Mouse (Mus musculus) MN1 (cell line): Measurements from ENCODE around the gene Sfta2.
A peak's percentile ranks its signal among the peaks of the same experiment; 100 is the strongest.

Source experiments
- DNase-seq: peaks from one replicate; pipeline ENCODE4 v3.0.0-alpha.2; 2016; ENCODE audit warnings: low spot score

The Sfta2 gene

DNA sequence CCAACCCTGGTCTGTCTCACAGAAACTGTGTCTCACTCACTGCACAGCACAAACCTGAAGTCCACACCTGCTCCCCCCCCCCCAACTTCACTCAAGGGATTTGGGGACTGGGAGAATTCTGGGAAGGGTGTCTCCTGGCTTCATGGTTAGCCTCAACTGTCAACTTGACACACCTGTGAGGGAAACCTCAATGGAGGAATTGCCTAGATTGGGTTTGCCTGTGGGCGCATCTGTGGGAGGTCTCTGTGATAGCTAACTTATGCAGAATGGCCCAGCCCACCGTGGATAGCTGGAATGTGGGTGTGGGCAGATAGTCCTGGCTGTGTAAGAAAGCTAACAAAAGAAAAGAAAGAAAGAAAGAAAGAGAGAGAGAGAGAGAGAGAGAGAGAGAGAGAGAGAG is at the start of gene Sfta2:
Sfta2 (plus strand) TSS at position 301 of the 400 bp plus-strand sequence.
- DNase-seq = no peak

DNA sequence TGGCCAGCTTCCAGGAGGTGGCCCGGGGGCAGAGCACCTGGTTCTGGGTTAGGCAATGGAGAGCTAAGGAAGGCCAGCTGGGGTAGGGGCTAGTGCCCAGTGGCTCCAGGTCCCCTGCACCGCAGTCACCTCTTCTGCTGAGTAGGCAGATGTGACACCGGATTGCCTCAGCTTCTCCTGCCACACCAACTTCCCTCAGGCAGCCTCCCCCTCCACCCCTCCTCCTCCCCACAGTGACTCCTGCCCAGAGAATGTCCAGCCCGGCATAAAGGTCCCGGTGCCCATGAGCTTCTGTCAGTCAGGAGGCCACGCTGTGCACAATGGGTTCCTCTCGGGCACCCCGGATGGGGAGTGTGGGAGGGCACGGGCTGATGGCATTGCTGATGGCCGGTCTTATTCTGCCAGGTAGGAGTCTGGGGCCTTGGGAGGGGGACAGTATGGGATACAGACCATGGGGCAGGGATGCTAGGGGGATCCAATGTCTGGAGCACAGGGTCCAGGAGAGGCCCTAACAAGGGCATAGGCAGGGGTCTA is 49.4 kb upstream of the Sfta2 start, which contains the start of gene Cdsn:
Cdsn (plus strand) TSS at position 248 of the 534 bp plus-strand sequence.
- DNase-seq = peak; percentile 73

DNA sequence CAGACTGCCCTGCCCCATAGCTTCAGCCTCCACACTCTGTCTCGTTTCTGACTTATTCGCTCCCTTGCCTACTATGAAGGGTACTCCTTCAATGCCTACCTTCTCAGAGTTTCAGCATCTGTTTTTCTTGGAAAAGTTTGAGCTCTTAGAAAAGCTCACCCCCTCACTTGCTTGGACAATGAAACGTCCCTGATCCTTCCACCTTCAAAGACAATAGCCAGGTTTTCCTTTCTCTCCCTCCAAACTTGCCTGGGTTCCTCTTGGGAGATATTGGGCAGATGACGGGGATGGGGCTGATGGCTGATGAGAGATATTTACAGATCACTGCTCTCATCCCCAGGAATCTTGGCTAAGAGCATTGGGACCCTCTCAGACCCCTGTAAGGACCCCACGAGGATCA is 47.0 kb upstream of the Sfta2 start:
- no peak for DNase-seq

DNA sequence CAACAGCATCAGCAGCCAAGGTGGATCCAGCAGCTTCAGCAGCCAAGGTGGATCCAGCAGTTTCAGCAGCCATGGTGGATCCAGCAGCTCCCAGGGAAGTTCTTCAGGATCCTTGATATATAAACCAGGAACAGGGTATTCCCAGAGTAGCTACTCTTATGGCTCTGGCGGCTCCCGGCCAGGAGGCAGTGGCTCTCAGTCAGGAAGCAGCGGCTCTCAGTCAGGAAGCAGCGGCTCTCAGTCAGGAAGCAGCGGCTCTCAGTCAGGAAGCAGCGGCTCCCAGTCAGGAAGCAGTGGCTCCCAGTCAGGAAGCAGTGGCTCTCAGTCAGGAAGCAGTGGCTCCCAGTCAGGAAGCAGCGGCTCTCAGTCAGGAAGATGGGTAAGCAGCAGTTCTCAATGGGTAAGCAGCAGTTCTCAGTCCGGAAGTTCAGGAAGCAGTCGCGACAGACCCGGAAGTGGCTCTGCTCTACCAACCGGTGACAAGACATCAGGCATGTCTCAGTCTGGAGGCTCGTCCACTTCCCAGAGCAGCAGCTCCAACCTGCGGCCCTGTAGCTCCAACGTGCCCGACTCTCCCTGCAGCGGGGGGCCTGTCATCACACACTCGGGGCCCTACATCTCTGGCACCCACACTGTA is 46.5 kb upstream of the Sfta2 start:
- DNase-seq = no peak

DNA sequence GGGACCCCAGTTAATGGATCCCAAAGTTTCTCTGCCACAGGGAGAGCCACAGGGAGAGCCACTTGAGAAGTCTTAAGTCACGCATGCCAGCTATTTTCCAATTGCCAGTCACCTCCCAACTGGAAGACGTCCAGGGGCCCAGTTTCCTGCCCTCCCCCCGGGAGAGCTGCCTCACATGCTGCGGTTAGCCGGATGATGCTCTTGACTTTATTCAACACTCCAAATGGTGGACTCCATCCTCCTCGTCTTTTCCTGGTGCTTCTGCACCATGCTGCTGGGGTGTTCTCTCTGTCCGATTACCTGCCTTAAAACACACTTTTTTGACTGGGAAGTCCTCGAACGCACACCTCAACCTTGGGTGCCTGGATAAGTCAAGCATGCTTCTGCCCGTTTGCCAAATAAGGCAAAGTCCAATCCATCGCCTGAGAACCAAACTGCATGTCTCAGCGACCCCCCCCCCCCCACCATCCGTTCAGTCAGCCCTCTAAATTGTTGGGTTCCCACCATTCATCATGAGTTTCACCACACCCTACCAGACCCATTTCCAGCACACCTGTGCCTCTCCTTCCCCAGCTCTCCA is 45.1 kb upstream of the Sfta2 start:
- no peak for DNase-seq

DNA sequence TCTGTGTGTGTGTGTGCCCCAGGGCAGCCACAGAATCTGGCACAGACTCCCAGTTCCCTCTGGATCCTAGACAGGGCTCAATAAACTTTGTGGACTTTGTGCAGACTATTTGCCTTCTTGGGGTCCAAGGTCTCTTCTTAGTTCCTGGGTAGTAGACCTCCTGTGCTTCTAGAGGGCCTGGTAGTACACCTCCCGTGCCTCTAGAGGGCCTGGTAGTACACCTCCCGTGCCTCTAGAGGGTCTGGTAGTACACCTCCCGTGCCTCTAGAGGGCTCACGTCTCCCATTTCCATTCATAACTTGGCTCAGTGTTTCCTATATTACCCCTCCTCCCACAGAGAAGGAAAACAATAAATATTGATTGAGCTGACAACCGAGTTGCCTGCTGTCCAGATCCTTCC is 44.5 kb upstream of the Sfta2 start:
- peak; percentile 85 for DNase-seq

DNA sequence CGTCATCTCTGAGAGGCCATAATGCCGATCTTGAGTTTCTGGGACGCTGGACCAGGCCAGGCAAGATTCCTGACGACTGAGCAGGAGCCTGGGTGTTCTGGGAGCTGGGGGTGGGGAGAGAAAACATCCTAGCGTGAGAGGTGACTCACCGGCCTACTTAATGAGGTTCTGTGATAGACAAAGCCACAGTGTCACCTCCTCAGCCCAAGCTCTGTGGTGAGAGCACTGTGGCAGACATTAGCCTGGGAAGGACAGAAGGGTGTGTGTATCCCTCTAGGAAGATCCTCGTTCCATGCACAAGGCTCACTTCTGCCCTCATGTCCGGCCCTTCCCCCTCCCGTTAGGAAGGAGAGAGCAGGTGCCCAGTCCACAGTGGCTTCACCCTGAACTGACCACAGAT is 44.0 kb upstream of the Sfta2 start:
- DNase-seq = peak; percentile 83

DNA sequence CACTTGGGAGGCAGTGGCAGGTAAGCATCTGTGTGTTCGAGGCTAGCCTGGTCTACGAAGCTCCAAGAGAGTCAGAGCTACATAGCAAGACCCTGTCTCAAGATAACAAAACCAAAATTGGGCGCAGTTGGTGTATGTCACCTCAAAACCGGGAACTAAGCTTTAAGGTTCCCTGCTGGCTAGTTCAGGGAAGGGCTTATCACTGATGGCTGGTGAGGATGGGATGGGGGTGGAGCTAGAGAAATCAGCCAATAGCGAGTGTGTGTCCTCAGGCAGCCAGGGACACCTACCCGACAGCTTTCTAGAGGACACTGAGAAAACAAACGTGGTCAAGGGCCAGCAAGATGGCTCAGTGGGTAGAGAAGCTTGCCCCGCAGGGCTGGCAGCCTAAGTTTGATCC is 43.1 kb upstream of the Sfta2 start:
- no peak for DNase-seq

DNA sequence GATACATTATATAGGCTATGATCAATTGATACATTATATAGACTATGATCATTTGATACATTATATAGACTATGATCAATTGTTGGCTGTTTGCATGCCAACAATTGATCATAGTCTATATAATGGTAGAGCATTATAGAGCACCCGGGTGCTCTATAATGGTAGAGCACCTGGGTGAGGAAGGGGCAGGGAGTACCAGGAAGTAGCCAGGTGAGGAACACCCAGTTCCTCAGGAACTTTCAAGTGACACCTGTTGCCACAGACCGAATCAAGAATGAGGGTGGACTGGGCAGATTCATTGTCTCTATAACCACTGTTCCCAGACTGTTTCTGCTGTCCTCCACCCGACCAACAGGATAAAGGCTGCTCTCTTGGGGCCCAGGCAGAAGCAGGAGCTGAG is 34.2 kb upstream of the Sfta2 start, which contains the start of gene 2300002M23Rik:
2300002M23Rik (plus strand) TSS at position 301 of the 400 bp plus-strand sequence.
- no peak for DNase-seq

DNA sequence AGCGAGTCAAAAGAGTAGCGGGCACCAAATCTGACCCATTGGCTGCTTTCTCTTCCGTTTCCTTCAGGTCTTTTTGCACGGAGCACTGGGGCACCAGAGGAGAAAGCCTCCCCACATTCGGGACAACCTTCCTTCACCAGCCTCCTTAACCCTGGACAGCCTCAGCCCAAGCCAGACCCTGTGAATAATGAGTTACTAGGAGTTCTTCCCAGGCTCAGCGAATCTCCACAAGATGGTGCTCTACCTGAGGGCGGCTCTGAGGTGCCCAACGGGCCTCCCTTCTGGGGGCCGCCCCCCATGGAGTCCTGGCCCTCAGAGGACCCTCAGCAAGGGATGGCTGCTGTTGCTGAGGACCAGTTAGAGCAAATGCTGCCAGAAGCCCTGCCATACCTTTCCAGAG is 33.6 kb upstream of the Sfta2 start:
- no peak for DNase-seq

DNA sequence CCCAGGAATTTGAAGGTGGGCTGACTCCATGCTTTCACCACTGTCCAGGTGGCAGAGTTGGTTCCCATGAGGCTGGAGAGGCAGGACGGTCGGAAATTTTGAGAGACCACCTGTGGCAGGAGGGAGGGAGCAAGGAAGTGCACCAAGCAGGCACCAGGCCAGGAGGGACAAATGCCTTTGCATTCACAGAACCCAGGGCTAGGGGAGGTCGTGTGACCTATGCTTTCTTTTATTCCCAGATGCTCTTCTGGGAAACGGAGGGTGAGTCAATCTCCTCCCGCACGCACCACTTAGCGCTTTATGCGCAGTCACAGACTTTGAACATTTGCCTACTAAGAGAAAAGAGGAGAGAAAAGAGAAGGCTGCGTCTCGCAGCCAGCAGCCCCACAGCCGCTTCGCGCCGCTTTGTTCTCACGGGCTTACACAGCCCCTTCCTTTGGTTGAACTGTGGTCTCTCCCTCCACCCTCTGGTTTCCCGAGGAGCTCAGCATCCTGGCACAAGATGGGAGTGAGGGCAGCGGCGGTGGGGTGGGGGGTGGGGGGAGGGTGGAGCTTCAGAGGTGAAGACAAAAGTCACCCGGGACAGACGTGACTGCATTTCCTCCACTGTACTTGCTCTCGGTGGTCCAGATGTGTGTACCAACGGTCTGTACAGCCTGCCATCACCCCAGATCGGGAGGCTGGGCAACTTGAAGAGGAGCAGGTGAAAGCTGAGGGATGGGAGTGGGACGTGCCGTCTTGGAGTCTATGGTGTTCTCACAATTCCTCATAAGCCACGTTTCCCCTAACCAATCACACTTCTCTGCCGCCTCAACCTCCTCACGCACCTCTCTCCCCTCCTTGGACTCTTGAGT is 32.0 kb upstream of the Sfta2 start:
- no peak for DNase-seq

DNA sequence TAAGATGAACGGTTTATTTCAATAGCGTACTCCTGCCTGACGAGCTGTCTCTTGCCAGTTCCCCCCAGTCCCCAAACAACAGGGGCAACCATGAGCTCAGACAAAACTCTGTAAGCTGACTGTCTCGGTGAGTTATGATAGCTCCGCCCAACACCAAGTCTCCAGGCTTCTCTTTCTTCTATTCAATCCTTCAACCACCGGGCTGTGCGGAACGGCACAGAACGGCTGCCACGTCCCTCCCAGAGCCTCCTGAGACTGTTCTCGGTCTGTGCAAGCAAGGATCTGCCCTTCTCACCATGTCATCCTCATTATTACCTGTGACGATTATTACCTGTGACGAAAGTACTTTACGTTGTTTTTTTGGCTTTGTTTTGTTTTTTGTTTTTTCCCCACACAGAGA is 30.5 kb upstream of the Sfta2 start:
- no peak for DNase-seq

DNA sequence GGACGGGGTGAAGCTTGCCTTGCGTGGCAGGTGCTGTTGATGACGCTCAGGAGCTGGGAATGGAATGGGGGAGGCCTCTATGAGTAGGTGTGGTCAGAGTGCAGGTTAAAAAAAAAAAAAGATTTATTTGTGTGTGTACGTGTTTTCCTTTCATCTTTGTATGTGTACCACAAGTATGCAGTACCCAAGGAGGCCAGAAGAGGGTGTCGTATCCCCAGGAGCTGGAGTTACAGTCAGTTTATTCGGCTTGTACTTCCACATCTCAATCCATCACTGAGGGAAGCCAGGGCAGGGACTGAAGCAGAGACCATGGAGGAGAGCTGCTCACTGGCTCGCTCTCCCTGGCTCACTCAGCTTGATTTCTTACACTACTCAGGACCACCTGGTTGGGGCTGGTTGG is 29.9 kb upstream of the Sfta2 start:
- no peak for DNase-seq

DNA sequence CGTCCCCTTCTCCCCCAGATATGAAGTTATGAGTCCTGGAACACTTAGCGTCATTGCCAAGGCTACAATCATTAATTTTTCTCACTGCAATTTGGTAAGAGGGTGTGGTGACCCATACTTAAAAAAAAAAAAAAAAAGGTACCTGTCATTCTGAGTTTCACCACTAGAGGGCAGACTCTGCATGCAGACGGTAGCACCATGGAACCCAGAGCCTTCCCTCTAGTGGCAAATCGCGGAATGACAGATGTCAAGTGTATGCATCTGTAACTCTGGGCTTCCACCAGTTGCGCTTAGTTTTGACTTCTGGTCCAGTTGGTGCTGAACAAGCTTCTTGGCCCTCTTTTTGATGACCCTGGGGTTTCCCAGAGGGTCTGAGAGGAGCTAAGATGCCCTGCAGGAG is 23.1 kb upstream of the Sfta2 start:
- DNase-seq = peak; percentile 87

DNA sequence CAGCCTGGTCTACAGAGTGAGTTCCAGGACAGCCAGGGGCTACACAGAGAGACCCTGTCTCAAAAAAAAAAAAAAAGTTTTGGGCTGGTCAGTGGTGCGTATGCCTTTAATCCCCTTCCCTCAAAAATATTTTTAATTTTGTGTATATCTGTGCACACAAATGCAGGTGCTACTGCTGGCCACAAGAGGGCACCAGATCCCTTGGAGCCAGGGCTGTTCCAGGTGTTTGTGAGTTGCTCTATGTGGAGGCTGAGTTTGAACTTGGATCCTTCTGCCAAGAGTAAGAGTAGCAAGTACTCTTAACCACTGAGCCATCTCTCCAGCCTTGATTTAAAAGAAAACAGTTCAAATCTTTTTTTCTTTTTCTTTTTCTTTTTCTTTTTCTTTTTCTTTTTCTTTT is 18.4 kb upstream of the Sfta2 start:
- DNase-seq = no peak

DNA sequence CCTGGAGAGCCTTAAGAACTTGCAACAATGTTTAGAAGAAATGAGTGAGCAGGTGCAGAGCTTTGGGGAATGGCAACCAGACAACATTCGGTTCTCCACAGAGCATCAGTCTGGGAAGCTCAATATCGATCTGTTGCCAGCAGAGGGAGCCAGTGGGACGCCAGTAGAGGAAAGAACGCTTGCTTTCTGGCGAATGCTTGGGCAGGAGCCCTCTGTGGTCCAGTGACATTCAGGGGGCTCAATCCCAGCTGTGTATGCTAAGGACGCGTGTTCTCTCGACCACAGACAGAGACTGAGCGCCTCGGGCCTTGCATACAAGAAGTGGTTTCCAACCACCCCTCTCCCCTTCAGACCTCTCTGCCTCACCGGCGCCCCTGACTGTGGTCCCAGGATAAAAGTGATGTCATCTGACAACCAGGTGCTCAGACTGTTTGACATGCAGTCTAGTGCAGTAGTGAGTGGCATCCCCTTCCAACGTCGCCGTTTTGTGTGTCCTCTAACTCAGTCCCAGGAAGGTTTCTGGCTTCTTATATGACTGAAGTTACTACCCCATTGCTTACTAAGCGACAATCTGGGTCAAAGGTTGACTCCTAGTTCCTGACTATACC is 16.9 kb upstream of the Sfta2 start:
- peak; percentile 88 for DNase-seq

DNA sequence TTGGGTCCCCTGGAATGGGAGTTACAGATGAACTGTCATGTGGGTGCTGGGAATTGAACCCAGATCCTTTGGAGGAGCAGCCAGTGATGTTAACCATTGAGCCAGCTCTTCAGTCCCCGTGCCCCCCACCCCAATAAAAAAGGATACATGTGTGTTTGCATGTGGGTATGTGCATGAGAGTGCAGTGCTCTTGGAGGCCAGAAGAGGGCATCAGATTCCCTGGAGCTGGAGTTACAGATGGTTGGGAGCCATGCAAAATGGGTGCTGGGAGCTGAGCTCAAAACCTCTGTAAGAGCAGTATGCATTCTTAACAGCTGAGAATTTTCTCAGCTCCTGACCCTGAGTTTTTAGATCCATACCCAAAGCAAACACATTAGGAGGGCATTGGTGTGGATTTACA is 14.1 kb upstream of the Sfta2 start:
- no peak for DNase-seq

DNA sequence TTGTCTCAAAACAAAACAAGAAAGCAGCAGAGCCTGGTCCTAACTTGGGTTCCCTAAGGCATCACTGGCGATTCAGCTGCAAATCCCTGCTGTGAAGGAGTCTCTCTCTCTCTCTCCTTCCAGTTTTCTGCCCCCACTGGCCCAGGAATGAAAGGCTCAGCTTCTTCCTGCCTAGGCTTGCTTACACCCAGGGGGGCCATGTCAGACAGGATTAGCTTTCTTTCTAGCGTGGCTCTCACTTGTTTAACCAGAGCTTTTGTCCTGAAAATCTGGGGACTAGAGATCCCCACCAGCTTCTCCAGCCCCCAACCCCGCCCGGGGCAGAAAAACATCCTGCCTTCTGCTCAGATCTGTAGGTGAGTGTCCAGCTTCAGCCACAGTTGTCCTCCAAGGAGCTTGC is 13.0 kb upstream of the Sfta2 start:
- no peak for DNase-seq

DNA sequence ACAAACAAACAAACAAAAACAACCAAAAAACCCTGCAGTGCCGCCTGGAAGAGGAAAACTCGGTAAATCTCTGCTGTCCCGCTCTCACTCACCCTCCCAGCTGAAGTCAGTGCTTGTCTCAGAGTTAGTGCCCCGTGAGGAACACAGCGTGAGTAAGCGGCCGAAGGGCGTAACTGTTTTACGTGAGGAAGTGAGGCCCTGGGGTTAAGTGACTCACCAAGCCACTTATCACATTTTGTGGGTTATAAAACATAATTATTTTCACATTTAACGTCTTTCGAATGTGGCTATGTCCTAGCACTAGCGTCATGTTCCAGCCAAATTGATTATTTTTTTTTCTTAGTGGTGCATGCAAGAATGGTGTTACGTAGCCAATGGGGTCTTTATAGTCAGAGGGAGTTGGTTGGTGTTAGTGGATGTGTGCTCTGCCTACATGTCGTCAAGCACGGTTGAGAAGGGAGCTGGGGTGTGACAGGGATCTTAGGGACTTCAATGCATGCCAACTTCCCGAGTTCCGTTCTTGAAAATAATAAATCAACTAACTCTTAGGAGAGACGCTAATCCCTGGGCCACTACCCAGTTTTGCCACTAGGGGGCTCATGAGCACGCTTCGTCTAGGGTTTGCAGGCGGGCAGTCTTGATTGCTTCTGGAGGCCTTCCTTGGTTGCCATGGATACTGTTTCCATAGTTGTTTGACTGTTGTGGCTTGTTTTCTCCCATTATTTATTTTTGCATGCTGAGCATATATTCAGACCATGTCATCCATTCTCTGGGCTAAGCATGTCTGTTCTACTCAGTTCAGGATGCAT is 10.7 kb upstream of the Sfta2 start:
- peak; percentile 94 for DNase-seq

DNA sequence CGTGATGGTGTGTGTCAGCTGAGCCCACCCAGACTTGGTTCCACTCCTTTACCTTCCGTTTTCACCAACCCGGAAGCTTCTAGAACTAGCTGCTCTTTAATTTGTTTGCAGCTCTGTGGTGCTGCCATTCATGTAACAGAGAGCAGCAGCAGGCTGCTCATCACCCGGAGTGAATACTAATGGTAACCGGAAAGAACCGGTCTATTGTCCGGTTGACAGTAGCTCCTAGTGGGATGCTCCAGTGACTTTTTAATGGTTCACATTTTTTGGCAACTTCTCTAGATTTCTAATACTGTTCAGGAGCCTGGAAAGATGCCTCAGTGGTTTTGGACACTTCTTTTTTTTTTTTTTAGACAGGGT is 10.2 kb upstream of the Sfta2 start:
- DNase-seq = no peak

DNA sequence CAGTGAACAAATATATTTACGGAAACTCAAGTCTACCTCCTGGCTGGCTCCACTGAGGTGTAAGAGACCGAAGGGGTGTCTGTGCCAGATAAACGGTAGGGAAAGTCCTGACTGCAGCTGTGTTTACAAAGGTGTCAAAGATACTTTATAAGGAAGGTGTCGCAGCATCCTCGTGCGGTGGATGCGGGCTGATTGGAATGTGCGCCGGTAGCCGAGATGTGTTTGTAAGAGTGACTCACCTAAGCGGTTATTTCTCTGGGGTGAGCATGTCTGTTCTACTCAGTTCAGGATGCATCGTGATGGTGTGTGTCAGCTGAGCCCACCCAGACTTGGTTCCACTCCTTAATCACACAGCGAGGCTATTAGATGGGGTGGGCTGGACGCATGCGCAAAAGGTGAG is 9.6 kb upstream of the Sfta2 start:
- DNase-seq = no peak

DNA sequence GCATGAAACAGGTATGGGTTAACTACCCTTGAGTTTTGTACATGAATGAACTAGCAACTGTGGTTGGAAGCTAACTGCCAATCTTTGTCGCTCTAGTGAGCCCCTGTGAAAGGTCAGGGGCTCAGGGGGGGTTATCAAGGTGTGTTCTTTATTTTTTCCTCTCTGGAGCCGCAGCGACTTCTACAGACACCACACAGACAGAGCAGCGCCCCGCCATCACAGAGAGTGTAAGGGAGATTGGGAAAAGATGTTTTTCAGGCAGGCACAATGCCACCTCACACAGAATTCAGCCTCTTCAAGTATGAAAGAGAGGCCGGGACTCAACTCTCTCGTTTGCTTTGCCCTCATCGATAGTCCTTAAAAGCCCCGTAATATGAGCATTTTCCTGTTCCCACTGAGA is 9.2 kb upstream of the Sfta2 start:
- DNase-seq = no peak
